Mouse (Mus musculus): ENCODE results near the gene Lmnb2. TPM values are rescaled to one million over a fixed set of nuclear protein-coding genes. Genes with fewer than 3 reads are reported as not detected.
A peak's percentile ranks its signal among the peaks of the same experiment; 100 is the strongest.

The Lmnb2 gene
- polyA plus RNA-seq, 1 experiment from 2014 or later = 75.2 TPM

DNA sequence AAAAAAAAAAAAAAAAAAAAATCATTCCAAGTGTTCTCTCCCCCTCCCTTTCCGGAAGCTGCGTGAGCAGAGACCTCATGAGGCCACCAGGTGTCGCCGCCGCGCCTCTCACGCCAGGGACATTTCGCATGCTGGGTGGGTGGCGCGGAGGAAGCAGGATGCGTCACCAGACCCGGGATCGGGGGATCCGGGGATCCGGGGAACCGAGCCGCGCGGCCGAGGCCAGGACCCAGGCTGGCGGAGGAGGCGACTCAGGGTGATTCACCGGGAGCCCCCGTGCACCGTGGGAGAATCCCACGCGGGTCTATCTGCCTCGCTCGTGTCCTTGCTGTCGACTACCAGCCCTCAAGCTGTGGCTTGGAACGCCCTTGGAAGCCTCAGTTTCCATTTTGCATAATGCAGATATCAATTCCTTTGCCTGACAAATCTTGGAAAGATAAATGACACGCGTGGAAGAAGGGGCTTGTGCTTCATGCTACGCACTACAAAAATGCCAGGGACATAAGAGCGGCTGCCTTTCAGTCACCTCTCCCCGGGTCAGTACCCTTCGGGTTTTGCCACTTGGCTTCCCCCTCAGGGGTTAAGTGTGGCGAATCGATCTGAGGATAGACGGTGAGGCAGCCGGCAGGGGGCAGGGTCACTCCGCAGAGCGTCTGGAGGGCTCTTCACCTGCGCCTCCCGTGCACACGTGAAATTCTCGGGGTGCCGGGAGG is 10.7 kb upstream of the Lmnb2 start:
- peaks cover 46% of the 10 kb centered on the region for H3K4me1 ChIP-seq (replicated peaks)
- ATAC-seq (ENCODE audit: insufficient number of reproducible peaks, insufficient read depth, low FRiP score, low TSS enrichment, low read depth) = peak; percentile 52

DNA sequence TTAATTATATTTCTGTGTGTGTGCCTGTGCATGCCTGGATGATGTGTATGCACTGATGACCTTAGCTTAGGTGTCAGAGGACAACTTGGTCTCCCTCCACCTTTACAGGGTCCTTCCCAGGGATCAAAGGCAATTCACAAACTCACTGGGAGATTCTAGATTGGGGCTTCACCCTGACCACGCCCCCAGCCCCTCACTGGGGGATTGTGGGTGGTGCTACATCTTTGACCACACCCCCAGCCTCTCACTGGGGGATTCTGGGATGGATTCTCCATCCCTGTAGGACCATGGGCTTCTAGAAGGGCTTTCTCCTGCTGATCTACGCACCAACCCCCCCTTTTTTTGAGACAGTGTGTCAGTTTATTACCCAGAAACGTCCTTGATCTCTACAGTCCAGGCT is 7.4 kb upstream of the Lmnb2 start:
- 49% methylated on average over 3 of the region's 3 CpGs for WGBS
- peaks cover 22% of the 10 kb centered on the region for H3K4me1 ChIP-seq (replicated peaks)
- no peak overlapping the region for H3K27ac ChIP-seq
- H3K27me3 ChIP-seq = peaks cover 3% of the 10 kb centered on the region
- no peak overlapping the region for H3K4me3 ChIP-seq (replicated peaks)
- no peak overlapping the region for H3K4me2 ChIP-seq
- H3K36me3 ChIP-seq = no peaks in the 10 kb centered on the region
- H3K9me3 ChIP-seq = 0 out of 2 replicates have a peak, but pooled peaks cover 3% of the 10 kb centered on the region
- no peak overlapping the region for H3K9ac ChIP-seq (replicated peaks)
- no peak for ATAC-seq (ENCODE audit: insufficient number of reproducible peaks, insufficient read depth, low FRiP score, low TSS enrichment, low read depth)

More for the DNA sequence above, 10.7 kb upstream of the Lmnb2 start:
- H3K27ac ChIP-seq = peak overlapping the region; percentile 87
- H3K27me3 ChIP-seq = peaks cover 34% of the 10 kb centered on the region
- peak overlapping the region; percentile 87 for H3K4me2 ChIP-seq
- 0 out of 2 replicates have a peak, but pooled peaks cover 2% of the 10 kb centered on the region for H3K9me3 ChIP-seq
- under 1% methylated on average over 48 of the region's 48 CpGs for WGBS
- H3K36me3 ChIP-seq = no peaks in the 10 kb centered on the region
- H3K9ac ChIP-seq (replicated peaks) = peak overlapping the region; percentile 53
- H3K4me3 ChIP-seq (replicated peaks) = peak overlapping the region; percentile 61

DNA sequence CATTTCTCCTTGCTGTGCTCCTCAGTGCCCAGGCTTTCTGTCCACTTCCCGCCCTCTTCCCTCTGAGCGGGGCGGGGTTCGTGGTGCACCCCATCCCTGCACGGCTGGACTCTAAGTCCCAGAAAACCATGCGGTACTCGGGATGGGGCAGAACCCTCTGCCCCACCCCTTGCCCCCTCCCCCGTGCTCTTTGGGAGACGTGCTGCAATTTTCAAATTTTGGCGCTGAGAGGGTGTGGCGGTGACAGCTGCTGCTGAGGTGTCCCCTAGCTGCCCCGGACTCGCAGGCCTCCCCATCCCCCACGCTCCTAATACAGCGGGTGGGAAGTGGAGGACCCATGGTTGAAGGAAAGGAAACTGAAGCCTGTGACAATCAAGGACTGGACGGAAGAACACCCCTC is 3.9 kb upstream of the Lmnb2 start:
- no peak overlapping the region; the same call in 1 of the 2 replicates for H3K27ac ChIP-seq
- ATAC-seq (ENCODE audit: insufficient number of reproducible peaks, insufficient read depth, low FRiP score, low TSS enrichment, low read depth) = no peak
- peak overlapping the region; percentile 58 for H3K4me2 ChIP-seq
- no peaks in the 10 kb centered on the region for H3K36me3 ChIP-seq
- peaks cover 20% of the 10 kb centered on the region for H3K4me1 ChIP-seq (replicated peaks)
- peak overlapping the region; percentile 35 for H3K9ac ChIP-seq (replicated peaks)
- H3K9me3 ChIP-seq = 0 out of 2 replicates have a peak, but pooled peaks cover 3% of the 10 kb centered on the region
- H3K4me3 ChIP-seq (replicated peaks) = peak overlapping the region; percentile 29
- H3K27me3 ChIP-seq = no peaks in the 10 kb centered on the region; the same call in 1 of the 2 replicates
- 7% methylated on average over 16 of the region's 16 CpGs for WGBS

DNA sequence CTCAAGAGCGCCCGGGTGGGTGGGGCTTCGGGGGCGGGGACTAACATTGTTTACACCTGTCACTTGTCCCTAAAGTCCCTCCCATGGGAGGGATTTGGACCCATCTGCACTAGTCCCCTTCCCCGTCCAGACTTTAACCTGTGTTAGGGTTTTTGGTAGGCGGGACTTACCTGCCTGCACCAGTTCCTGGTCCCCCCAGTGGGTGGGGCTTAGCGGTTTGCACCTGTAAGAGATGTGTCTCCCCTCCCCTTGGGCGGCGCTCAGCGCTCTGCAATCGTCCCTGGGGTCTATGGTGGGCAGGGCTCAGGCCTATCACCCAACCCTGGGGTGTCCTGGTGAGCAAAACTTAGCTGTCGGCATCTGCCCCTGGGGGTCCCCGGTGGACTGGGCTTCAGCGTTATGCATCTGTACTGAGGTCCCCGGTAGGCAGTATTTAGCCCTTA is 688 bp downstream of the Lmnb2 start:
- Histone ChIP-seq H3K9me3 (no peaks in the 10 kb centered on the region), H3K27me3 (no peaks in the 10 kb centered on the region; the same call in 1 of the 2 replicates), H3K36me3 (peaks cover 34% of the 10 kb centered on the region), H3K9ac (replicated peaks) (peak overlapping the region; percentile 87), H3K4me2 (peak overlapping the region; percentile 98), H3K27ac (peak overlapping the region; percentile 72; the same call in 1 of the 2 replicates), H3K4me3 (replicated peaks) (peak overlapping the region; percentile 94), H3K4me1 (replicated peaks) (peaks cover 33% of the 10 kb centered on the region)
- 3% methylated on average over 15 of the region's 15 CpGs for WGBS
- ATAC-seq (ENCODE audit: insufficient number of reproducible peaks, insufficient read depth, low FRiP score, low TSS enrichment, low read depth) = no peak

DNA sequence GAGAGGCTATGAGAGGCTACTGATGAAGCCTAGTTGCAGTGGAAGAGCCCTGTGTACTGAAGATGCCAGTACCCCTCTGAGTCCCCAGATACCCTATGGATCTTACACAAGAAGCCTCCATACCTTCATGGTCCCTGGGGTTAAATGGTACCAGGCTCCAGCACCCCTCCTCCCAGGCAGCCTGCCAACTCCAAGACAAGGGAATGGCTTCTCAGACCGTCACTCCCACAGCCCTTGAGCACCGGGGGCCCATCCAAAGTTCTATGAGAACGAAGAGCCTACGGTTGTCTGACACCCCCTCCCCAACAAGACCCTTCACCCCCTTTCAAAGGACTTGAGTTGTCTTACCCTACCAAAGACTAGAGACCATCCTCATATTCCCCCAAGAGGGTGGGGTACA is 2.3 kb downstream of the Lmnb2 start:
- no peak overlapping the region for H3K9ac ChIP-seq (replicated peaks)
- peaks cover 51% of the 10 kb centered on the region for H3K36me3 ChIP-seq
- no peak for ATAC-seq (ENCODE audit: insufficient number of reproducible peaks, insufficient read depth, low FRiP score, low TSS enrichment, low read depth)
- H3K4me3 ChIP-seq (replicated peaks) = no peak overlapping the region
- H3K27me3 ChIP-seq = no peaks in the 10 kb centered on the region
- no peak overlapping the region for H3K4me2 ChIP-seq
- H3K27ac ChIP-seq = no peak overlapping the region
- 99% methylated on average over 4 of the region's 4 CpGs for whole genome bisulfite sequencing
- no peaks in the 10 kb centered on the region for H3K9me3 ChIP-seq
- peaks cover 25% of the 10 kb centered on the region for H3K4me1 ChIP-seq (replicated peaks)

GRCm38 (mm10) chr10:80915260-80915659 is 2.8 kb downstream of the Lmnb2 start:
- Histone ChIP-seq H3K27me3 (no peaks in the 10 kb centered on the region), H3K9ac (replicated peaks) (no peak overlapping the region), H3K9me3 (no peaks in the 10 kb centered on the region), H3K27ac (no peak overlapping the region), H3K4me3 (replicated peaks) (no peak overlapping the region), H3K4me1 (replicated peaks) (peaks cover 25% of the 10 kb centered on the region), H3K4me2 (no peak overlapping the region), H3K36me3 (peaks cover 55% of the 10 kb centered on the region)
- WGBS = 88% methylated on average over 2 of the region's 2 CpGs
- ATAC-seq (ENCODE audit: insufficient number of reproducible peaks, insufficient read depth, low FRiP score, low TSS enrichment, low read depth) = no peak

GRCm38 (mm10) chr10:80914253-80914656 is 3.8 kb downstream of the Lmnb2 start:
- no peak for ATAC-seq (ENCODE audit: insufficient number of reproducible peaks, insufficient read depth, low FRiP score, low TSS enrichment, low read depth)
- H3K36me3 ChIP-seq = peaks cover 65% of the 10 kb centered on the region
- WGBS = 85% methylated on average over 5 of the region's 5 CpGs
- no peak overlapping the region for H3K4me3 ChIP-seq (replicated peaks)
- H3K9ac ChIP-seq (replicated peaks) = no peak overlapping the region; the same call in 1 of the 2 replicates
- H3K27ac ChIP-seq = 0 out of 2 replicates have a peak overlapping the region, but pooled peaks have one; percentile 14
- no peak overlapping the region for H3K4me2 ChIP-seq
- H3K4me1 ChIP-seq (replicated peaks) = peaks cover 25% of the 10 kb centered on the region
- no peaks in the 10 kb centered on the region for H3K27me3 ChIP-seq
- H3K9me3 ChIP-seq = no peaks in the 10 kb centered on the region

DNA sequence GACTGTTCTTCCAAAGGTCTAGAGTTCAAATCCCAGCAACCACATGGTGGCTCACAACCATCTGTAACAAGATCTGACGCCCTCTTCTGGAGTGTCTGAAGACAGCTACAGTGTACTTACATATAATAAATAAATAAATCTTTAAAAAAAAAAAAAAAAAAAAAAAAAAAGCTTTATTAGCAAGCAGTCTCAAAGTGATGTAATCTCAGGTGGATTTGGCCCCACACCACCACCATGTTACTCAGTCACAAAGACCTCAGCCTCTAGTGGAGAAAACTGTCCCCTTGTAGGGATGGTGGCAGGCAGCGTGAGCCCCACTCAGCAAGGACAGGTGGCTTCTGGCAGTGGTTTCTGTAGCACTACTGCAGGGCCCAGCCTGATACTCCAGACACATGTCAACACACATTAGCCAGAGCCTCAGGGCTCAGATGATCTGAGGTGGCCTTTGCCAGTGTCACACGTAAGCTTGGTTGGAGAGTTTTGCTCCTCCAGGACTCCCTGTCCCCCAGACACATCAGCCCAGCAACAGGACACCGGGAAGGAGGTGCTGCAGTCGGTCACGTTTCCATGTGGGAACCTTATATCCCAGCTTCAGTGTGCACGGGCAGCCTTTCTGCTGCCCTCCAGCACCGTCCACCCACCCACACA is 4.6 kb downstream of the Lmnb2 start:
- Histone ChIP-seq H3K9me3 (no peaks in the 10 kb centered on the region), H3K9ac (replicated peaks) (no peak overlapping the region; the same call in 1 of the 2 replicates), H3K4me2 (no peak overlapping the region), H3K36me3 (peaks cover 73% of the 10 kb centered on the region), H3K4me3 (replicated peaks) (no peak overlapping the region), H3K27ac (0 out of 2 replicates have a peak overlapping the region, but pooled peaks have one; percentile 14), H3K27me3 (no peaks in the 10 kb centered on the region), H3K4me1 (replicated peaks) (peaks cover 24% of the 10 kb centered on the region)
- ATAC-seq (ENCODE audit: insufficient number of reproducible peaks, insufficient read depth, low FRiP score, low TSS enrichment, low read depth) = no peak
- WGBS = 84% methylated on average over 8 of the region's 8 CpGs

GRCm38 (mm10) chr10:80911891-80912290 is 6.2 kb downstream of the Lmnb2 start:
- Histone ChIP-seq H3K27ac (no peak overlapping the region), H3K4me3 (replicated peaks) (no peak overlapping the region), H3K36me3 (peaks cover 88% of the 10 kb centered on the region), H3K4me2 (no peak overlapping the region), H3K9ac (replicated peaks) (no peak overlapping the region), H3K9me3 (no peaks in the 10 kb centered on the region), H3K27me3 (no peaks in the 10 kb centered on the region), H3K4me1 (replicated peaks) (peaks cover 13% of the 10 kb centered on the region)
- ATAC-seq (ENCODE audit: insufficient number of reproducible peaks, insufficient read depth, low FRiP score, low TSS enrichment, low read depth) = no peak

DNA sequence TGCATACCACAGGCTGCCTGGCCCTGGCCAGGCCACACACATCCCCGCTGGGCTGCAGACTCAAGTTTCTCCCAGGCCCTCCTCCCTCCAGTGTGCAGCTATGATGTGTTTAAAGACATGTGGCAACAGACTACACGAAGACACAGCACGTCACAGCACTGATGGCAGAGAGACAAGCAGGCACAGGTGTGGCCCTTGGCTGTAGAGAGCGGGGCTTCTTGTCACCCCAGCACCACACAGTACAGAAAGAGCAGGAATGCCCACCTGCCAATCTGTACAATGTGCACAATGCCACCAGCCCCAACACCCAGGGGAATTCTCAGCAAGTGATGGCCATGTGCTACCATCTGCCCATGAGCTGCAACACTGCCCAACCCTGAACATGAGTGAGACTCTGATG is 6.7 kb downstream of the Lmnb2 start:
- WGBS = 88% methylated on average over 4 of the region's 4 CpGs
- H3K9ac ChIP-seq (replicated peaks) = no peak overlapping the region
- peaks cover 92% of the 10 kb centered on the region for H3K36me3 ChIP-seq
- peaks cover 9% of the 10 kb centered on the region; the same call in 1 of the 2 replicates for H3K4me1 ChIP-seq (replicated peaks)
- ATAC-seq (ENCODE audit: insufficient number of reproducible peaks, insufficient read depth, low FRiP score, low TSS enrichment, low read depth) = no peak
- H3K4me3 ChIP-seq (replicated peaks) = no peak overlapping the region
- no peak overlapping the region for H3K27ac ChIP-seq
- no peaks in the 10 kb centered on the region for H3K27me3 ChIP-seq
- H3K4me2 ChIP-seq = no peak overlapping the region
- no peaks in the 10 kb centered on the region for H3K9me3 ChIP-seq

- Histone ChIP-seq H3K36me3 (peaks cover 92% of the 10 kb centered on the region), H3K4me2 (no peak overlapping the region), H3K27ac (no peak overlapping the region), H3K27me3 (no peaks in the 10 kb centered on the region), H3K9me3 (no peaks in the 10 kb centered on the region), H3K4me3 (replicated peaks) (no peak overlapping the region), H3K9ac (replicated peaks) (no peak overlapping the region), H3K4me1 (replicated peaks) (no peaks in the 10 kb centered on the region)
- WGBS = 92% methylated on average over 22 of the region's 22 CpGs
- no peak for ATAC-seq (ENCODE audit: insufficient number of reproducible peaks, insufficient read depth, low FRiP score, low TSS enrichment, low read depth)
Measured at GRCm38 (mm10) chr10:80909375-80910162, 8.5 kb downstream of the Lmnb2 start.
